Mouse (Mus musculus) liver (tissue): ENCODE results near the gene 3110009E18Rik.

Experiments
- DNase-seq: peaks from one replicate; pipeline ENCODE4 v3.0.0-alpha.2; 2020; ENCODE audit warnings: mixed read lengths

Gene 3110009E18Rik

DNA sequence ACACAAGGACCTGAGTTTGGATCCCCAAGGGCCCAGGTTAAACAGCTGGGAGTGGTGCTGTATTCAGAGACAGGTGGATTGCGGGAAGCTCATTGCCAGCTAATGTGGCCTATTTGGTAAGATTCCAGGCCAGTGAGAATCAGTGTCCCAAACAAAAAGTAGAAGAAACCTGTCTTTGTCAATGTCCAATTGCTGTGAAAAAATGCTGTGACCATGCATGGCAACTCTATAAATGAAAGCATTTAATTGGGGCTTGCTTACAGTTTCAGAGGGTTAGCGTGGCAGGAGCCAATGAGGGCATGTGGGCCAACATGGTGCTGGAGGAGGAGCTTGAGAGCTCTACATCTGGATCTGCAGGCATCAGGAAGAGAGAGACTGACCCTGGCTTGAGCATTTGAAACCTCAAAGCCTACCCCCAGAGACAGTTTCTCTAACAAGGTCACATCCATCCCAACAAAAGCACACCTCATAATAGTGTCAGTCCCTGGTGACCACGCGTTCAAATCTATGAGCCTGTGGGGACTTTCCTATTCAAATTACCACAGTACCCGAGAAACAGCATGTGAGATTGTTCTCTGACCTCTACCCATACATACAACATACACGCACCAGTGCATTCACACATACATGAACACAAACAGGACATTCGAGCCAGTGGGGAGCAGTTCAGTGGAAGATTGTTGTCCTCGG is 24.7 kb downstream of the 3110009E18Rik start:
- DNase-seq, result no peak

DNA sequence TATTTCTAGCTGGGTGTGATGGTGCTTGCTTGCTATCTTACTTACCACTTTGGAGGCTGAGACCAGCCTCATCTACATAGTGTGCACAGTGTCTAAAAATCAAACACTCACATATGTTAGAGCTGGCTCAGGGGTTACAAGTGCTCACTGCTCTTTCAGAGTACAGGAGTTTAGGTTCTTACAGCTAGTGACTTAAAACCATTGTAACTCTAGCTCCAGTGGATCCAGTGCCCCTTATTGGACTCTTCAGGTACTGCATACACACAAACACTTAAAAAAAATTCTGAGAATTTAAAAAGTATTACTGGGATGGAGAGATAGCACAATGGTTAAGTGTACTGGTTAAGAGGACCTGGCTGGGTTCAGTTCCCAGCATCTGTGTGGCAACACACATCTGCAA is 26.0 kb downstream of the 3110009E18Rik start:
- DNase-seq, result no peak

DNA sequence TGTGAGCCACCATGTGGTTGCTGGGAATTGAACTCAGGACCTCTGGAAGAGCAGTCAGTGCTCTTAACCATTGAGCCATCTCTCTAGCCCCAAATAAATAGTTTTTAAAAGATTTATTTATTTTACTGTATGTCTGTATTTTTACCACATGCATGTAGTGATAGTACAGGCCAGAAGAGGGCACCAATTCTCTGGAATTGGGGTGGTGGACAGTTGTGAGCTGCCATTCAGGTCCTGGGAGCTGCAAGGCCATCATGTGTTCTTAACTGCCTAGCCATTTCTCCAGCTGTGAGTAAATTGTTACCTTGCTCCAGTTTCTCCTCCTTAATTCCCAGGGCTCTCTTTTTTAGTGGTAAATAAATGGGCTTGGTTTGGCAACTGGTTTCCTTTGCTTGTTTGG is 33.2 kb downstream of the 3110009E18Rik start:
- DNase-seq, result no peak

DNA sequence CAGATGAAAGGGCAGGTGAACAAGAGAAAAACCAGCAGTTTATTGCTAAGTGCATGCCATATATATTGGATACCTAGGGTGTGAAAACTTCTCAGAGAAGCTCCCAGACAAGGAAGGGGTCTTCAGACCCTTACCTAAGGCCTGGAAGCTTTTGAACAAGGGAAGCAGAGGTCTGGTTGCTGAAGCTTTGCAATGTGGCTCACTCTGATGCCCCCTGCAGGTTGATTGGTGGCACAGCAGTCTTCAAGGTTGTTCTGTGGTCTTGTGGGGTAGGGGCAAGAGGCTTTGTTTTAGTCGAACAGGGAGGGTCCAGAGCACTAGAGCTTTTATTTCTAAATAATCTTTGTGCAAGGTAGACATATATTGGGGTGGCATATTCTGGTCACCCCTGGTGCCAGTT is 34.3 kb downstream of the 3110009E18Rik start:
- peak; percentile 26 for DNase-seq

DNA sequence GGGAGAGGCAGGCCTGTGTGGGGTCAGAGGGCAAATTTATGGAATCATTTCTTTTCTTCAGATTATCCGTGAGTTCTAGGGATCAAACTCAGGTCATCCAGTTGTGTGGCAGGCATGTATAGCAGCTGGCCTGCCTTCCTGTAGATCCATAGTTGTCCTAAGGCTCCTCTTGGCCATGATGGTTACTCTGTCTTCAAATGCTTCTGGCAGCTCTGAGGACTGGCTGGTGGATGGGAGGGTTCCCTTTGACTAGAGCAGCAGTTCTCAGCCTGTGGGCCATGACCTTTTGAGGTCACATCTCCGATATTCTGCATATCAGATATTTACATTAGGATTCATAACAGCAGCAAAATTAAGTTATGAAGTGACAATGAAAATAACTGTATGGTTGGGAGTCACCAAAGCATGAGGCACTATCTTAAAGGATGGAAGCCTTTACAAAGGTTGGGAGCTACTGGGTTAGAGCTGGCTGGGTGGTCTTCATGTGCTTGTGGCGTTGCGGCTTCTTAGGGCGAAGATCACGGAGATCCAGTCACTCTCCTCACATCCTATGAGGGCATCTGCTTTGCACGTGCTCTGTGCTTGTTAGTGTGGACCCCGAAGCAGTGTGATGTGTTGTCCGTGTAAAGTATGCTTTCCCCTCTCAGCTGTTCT is 37.6 kb downstream of the 3110009E18Rik start:
- no peak for DNase-seq

DNA sequence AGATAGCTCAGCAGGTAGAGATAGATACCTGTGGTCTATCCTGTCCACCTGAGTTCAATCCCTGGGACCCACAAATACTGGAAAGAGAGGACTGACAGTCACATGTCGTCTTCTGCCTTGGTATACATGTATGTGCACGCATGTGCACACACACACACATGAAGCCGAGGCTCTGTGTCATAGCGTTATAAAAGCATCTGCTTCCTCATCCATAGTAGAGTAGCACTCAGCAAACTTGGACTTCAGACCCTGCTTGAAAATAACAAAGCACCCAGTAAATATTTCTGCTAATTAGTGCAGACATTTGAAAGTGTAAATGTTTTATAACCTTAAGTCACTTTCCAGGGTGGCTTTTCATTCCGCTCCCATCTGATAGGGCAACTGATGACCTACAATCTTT is 40.5 kb downstream of the 3110009E18Rik start:
- no peak for DNase-seq

DNA sequence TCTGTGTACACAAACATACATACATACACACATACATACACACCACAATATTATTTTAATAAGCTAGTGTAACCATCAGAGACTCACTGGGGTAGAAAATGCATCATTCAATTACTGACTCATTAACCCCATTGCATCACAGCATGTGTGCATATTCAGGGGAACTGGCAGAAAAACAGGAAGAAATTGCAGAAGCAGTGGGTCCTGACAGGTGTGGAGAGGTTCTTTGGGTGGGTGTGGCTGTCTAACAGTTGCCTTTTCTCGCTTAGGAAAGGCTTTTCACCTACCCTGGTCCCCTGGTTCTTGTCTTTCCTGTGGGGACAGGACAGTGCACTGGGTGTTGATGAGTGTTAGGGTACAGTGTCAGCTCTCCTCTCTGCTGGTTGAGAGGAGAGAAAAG is 41.6 kb downstream of the 3110009E18Rik start:
- no peak for DNase-seq

DNA sequence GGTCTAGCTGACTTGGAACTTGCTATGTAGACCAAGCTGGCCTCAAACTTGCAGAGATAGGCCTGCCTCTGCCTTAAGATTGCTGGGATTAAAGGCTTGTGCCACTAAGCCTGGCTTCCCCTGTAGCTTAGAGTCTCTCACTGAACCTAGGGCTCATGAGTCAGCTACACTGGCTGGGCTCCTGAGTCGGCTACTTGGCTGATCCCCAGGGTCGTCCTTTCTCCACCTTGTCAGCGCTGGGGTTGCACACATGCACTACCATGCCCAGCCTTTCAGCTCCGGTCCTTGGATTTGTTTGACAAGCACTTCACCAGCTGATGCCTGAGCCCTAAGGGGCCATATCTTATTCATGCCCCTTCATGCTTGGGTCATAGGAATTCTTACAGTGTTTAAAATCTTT is 47.0 kb downstream of the 3110009E18Rik start:
- DNase-seq, result no peak

DNA sequence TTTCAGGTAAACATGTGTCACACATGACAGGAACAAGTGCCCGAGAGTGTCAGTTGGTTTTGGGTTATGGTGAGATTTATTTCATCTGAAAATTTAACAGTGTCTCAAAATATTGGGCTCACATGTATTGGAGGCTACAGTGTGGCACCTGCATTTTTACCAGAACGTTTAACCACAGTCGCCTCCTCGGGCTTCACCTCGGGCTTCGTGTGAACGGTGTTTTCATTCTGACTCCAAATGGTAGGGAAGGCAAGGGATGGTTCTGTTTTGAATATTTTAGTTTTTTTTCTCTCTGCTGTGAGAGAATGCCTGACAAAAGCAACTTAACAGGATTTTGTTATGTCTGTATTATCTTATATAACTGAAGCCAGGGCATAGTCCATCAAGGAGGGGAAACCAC is 47.7 kb downstream of the 3110009E18Rik start:
- DNase-seq, result no peak

DNA sequence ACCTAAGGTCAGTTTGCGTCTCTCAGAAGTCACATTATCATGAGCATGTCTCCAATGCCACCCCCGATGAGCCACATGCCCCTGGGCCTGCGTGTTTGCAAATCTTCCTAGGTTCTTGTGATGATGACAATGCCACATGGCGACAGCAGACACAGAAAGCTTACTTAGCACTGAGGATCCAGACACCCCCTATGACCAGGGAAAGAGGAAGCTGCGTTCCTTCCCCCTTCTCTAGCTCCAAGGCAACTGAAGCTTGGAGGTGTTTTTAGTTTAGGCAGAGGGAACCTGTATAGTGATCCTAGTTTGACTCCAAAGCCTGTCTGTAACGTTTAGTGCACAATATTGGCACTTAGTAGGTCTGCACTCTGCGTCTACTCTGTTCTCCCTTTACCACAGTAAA is 49.3 kb downstream of the 3110009E18Rik start:
- DNase-seq, result no peak

DNA sequence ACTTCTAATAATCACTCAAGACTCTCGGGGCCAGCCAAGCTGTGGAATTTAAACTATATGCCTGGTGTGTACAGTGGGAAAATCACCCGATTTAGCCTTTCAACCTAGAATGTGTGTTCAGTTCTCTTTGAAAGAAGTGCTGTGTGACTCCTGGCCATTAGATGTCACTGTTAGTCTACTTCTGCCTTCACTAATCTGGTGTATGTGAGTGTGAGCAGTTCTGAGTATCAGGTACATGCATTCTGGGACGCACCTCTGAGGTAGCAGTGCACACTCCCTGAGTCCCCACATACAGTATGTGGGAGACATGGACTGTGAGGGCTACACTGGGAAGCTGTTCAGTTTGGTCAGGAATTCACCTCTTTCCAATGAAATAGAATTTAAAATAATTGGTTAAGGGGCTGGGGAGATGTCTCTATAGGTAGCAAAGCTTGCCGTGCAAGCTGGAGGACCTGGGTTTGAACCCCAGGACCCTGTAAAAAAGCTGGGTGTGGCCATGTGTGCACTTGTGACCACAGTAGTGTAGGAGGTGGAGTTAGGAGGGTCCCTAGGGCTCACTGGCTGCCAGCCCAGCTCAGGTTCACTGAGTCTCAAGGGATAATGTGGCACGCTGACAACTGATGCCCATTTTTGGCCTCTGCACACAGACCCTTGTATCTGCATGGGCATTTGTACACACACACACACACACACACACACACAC is 51.0 kb downstream of the 3110009E18Rik start:
- no peak for DNase-seq

DNA sequence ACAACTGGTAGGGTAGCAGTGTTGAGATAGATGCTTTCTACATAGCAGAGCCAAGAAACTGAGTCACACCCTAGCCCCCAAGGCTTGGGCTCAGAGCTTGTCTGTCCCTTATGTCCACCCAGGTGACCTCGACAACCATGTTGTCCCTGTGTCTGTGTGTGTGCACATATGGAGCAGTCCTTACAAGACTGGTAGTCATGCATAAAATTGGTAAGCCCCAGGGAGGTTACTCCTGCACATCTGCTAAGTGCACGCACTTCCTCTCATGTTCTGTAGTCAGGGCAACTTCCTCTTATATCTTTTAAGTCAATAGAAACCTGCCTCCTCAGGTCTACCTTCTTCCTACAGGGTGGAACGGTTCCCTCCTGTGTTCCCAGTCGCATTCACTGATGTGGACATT is 54.0 kb downstream of the 3110009E18Rik start:
- DNase-seq, result no peak

DNA sequence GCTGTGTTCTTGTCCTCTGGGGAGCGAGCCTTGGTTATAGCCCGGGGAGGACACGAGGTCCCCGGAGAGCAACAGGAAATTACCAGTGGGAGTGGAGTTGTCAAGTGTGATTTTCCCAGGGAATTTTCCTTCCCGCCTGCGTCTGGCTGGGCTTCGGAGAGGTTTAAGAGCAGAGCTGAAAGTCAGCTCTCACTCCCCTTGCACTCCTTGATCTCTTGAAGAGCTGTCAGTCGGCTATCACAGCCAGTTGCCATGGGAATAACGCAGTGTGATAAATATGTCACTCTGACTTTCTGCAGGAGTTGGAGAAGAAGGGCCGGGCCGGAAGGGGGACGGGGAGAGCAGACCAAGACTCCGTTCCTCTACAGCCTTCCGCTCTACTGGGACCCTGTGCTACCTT is 55.3 kb downstream of the 3110009E18Rik start:
- DNase-seq, result no peak

DNA sequence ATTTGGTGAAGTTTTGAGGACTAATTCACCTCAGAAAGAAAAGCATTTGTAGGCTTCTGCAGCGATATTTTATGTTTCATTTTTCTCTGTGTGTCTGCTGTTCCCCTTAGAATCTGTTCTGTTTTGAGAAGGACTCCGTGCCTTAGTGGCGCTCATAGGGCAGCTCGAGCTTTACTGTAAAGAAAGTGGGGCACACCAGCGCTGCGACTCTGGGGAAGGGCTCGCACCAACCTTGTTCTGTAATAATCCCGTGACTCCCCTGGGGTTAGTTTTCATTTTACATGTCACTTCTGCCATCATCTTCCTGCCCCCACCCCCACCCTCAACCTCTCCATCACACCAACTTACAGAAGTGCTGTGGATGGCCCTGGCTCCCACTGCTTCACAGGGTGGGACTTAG is 56.2 kb downstream of the 3110009E18Rik start:
- DNase-seq, result no peak

DNA sequence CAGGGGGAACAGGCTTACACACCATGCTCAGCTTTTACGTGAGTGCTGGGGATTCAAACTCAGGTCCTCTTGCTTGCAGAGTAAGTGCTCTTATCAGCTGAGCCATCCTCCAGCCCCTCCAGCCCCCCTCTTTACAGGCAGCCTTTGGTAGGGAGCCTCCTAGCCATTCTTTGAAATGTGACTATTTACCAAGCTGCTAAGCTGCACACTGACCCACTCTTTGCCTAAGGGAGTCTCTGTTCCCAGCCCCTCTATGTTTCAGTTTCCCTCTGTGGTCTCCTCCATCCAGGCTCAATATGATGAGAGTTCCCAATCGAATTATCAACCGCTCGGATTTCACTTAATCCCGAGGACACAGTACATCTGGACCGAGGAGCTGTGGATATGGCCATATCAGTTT is 65.2 kb downstream of the 3110009E18Rik start:
- DNase-seq, result no peak

DNA sequence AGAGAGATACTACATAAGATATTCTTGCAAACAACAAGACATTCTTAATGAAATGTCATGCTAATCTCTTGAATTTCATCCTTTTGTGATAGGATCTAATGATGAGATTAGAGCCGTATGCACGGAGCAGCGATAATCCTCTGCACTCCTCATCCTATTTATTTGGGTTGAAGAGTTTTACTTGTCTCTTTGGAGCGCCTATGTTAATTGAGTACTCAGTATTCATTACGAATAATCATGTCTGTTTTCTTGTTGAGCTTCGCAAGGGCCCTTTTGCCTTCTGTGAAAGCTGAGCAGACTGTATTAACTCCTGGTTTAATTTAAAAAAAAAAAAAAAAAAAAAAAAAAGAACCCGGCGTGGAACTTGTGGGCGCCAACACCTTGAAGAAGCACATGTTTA is 65.7 kb downstream of the 3110009E18Rik start:
- DNase-seq, result no peak

DNA sequence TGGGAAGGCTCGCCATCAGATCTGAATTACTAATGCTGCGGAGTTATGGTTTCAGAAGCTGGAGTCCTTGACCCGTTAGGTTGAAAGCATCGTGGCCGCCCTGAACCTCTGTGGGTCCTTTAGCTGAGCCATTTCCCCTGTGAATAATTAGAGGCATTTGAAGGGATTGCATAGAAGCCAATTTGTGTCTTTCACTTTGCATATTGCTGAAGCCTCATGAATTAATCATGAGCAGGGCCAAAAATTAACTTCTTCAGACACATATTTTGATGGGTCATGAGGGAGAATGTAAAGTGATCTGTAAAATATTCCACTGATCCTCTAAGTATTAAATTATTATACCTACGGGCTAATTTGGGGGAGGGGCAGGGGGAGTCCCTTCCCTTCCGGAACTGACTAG is 66.1 kb downstream of the 3110009E18Rik start:
- DNase-seq, result no peak

DNA sequence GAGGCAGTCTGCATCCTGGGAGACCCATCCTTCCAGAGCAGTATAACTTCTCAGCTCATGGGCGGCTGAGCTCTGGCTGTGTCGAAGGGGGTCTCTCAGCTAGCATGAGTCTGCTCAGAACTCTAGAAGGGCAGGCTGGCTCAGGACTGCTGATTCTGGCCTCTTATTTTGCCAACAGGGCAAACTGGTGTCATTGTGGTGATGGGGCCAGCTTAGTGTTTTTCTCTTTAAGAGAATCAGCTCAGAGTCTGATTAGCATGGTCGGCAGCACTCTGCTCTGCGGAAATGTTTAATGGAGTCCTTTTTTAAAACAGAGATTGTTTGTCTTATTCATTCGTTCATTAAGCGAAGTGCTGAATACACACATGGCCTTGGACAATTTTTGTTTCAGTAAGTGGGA is 68.2 kb downstream of the 3110009E18Rik start:
- DNase-seq, result no peak

DNA sequence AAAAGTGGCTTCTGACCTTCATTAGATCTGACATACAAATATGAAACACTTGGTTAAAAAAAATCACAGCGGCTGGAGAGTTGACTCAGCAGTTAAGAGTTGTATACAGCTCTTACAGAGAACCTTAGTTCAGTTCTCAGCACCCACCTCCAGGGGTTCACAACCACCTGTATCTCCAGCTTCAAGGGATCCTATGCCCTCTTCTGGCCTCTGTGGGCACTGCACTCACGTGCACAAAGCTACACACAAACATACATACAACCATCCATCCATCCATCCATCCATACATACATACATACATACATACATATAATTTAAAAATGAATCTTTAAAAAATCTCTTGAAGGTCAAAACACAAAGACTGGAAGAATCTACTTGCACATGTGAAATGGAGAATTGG is 69.3 kb downstream of the 3110009E18Rik start:
- no peak for DNase-seq

DNA sequence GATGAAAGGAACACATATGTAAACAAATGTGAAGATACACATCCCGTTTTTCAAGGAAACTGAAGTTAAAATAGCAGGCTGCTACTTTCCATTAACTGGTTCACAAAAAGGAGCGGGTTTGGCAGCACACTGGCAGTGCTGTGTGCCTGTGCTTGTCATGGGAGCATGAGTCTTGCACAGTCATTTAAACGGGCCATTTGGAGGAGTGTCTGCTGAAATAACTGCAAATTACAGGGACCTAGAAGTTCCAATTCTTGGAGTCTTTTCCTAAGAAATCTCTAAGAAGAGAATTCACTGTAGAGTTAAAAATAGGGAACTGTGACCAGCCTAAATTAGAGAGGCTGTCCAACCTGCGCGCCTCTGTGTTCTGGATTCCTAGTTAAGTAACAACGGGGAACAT is 70.0 kb downstream of the 3110009E18Rik start:
- no peak for DNase-seq

DNA sequence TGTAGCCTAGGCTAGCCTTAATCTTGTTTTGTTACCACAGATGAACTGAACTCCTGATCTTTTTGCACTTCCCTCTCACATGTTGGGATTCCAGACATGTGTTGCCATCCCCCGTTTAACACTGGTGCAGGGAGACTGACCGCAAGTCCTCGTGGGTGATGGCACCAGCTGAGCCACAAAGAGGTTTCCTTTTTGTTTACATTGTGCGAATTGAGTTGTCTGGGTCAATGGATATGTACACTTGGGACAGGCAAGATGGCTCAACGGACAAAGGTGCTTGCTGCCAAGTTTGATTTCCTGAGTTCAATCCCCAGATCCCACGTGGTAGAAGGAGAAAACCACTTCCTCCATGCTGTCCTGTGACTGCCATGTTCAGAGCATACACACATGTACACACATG is 71.3 kb downstream of the 3110009E18Rik start:
- no peak for DNase-seq

DNA sequence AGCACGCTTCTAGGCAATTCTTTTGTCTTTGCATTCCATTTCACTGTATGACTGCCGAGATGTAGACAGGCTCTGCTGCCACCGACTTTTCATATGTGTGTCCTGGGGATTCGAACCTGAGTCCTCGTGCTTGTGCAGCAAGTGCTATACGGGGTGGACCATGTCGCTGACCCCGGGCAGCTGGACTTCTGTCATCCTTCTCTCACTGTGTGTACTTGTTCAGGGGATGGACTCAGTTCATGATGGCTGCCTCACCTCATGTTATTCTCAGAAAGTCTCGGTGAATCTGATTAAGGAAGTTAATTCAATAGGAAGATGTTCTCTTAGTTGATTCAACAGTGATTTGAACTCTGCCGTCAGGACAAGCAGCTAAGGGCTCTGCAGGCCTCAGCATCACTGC is 72.6 kb downstream of the 3110009E18Rik start:
- no peak for DNase-seq

DNA sequence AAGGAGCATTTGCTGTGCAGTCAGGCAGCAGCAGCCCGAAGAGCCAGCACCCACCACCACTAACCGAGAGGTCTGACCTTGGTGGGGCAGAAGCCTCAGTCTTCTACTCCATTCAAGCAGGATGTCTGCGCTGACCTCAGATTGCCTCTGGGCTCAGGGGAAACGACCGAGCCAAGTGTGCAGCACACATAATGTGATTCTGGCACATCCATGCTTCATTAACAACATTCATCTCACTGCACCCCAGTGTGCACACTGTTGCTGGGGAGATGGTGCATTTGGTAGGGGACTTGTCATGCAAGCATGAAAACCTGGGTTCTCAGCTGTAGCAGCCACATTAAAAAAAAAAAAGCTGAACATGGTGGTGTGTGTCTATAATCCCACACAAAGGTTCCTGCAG is 75.0 kb downstream of the 3110009E18Rik start:
- no peak for DNase-seq

DNA sequence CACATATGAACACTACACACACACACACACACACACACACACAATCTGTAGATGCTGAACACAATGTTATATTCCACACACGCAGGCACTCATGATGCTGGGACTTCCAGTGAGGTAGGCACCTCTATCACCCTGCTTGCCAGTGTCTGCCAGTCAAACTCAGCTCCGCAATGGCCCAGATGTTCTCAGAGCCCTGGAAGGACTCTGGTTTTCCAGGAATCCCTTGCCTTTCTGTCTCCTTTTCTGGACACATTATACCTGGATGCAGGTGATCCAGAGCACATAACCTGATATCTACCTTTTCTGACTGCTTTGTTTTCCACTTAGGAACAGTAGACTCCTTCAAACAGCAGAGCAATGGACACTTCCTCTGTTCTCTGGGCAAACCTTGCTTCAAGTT is 75.7 kb downstream of the 3110009E18Rik start:
- DNase-seq, result no peak
